Mouse (Mus musculus): ENCODE measurements around the gene Nrbf2. TPM values are rescaled to one million over a fixed set of nuclear protein-coding genes. Genes with fewer than 3 reads are reported as not detected.

Nrbf2 gene
- polyA plus RNA-seq, 1 experiment, result 3.0 TPM

DNA sequence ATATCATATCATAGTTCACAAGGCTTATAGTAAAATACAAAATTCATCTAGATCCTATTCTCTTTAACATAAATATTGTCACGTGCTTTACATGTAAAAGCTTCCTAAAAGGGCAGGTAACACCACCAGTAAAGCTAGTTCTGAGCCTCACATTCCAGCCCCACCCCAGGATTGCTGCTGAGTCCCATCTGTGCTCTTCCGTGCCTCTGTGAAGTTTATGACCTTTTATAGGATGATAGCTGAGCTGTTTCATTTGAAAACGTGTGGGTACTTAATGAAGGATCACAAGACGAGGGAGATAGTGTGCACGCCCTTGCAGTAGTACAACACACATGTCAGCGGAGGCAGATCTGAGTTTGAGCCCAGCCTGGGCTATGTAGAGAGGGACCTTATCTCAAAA is 54.7 kb downstream of the Nrbf2 start:
- Histone ChIP-seq H3K27ac (ENCODE audit: control insufficient read depth, insufficient read depth, low read depth, low read length) (no peak overlapping the region), H3K4me1 (ENCODE audit: control insufficient read depth, insufficient read depth, low read length) (no peaks in the 10 kb centered on the region; the same call in 1 of the 2 replicates), H3K36me3 (ENCODE audit: control insufficient read depth, insufficient read depth, low read length) (peaks cover 5% of the 10 kb centered on the region), H3K4me3 (ENCODE audit: control insufficient read depth, low read depth, low read length) (no peak overlapping the region), H3K27me3 (ENCODE audit: control insufficient read depth, insufficient read depth, low read length) (no peaks in the 10 kb centered on the region)
- no peak for TF ChIP-seq POLR2A (IDR thresholded peaks at IDR 0.05; ENCODE audit: control insufficient read depth, low read depth, low read length)
- TF ChIP-seq CTCF (IDR thresholded peaks at IDR 0.05; ENCODE audit: control insufficient read depth, insufficient read depth, insufficient replicate concordance, low read depth, low read length), result no peak

DNA sequence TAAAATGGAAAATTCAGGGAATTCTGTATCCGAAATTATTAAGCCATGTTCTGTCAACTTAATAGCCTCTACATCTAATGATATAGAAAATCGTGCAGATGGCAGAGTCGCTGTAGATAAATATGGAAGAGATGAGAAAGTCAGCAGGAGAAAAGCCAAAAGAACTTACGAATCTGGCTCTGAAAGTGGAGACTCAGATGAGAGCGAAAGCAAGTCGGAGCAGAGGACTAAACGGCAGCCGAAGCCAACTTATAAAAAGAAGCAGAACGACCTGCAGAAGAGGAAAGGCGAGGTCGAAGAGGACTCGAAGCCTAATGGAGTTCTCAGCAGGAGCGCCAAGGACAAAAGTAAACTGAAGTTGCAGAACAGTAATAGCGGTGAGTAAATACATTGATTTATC is 58.6 kb downstream of the Nrbf2 start:
- Histone ChIP-seq H3K4me3 (ENCODE audit: control insufficient read depth, low read depth, low read length) (no peak overlapping the region), H3K36me3 (ENCODE audit: control insufficient read depth, insufficient read depth, low read length) (peaks cover 5% of the 10 kb centered on the region), H3K4me1 (ENCODE audit: control insufficient read depth, insufficient read depth, low read length) (no peaks in the 10 kb centered on the region; the same call in 1 of the 2 replicates), H3K27ac (ENCODE audit: control insufficient read depth, insufficient read depth, low read depth, low read length) (peak overlapping the region; percentile 25; the same call in 1 of the 2 replicates), H3K27me3 (ENCODE audit: control insufficient read depth, insufficient read depth, low read length) (no peaks in the 10 kb centered on the region)
- TF ChIP-seq POLR2A (IDR thresholded peaks at IDR 0.05; ENCODE audit: control insufficient read depth, low read depth, low read length), result no peak
- no peak for TF ChIP-seq CTCF (IDR thresholded peaks at IDR 0.05; ENCODE audit: control insufficient read depth, insufficient read depth, insufficient replicate concordance, low read depth, low read length)

DNA sequence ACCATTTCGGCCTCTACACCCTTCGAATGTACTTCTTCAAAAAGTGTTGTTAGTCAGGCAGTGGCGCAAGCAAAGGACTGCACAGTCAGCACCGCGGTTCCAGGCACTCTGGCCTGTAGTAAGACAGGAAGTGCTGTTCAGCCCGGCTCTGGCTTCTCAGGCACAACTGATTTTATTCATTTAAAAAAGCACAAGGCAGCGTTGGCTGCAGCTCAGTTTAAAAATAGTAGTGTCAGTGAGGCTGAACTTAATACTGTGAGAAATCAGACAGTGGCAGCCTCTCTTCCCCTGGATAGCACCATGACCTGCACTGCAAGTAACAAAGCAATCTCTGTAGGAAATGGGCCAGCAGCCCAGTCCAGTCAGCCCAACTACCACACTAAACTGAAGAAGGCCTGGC is 59.0 kb downstream of the Nrbf2 start:
- Histone ChIP-seq H3K27ac (ENCODE audit: control insufficient read depth, insufficient read depth, low read depth, low read length) (no peak overlapping the region; the same call in 1 of the 2 replicates), H3K27me3 (ENCODE audit: control insufficient read depth, insufficient read depth, low read length) (no peaks in the 10 kb centered on the region), H3K4me1 (ENCODE audit: control insufficient read depth, insufficient read depth, low read length) (no peaks in the 10 kb centered on the region; the same call in 1 of the 2 replicates), H3K36me3 (ENCODE audit: control insufficient read depth, insufficient read depth, low read length) (peaks cover 4% of the 10 kb centered on the region), H3K4me3 (ENCODE audit: control insufficient read depth, low read depth, low read length) (no peak overlapping the region)
- no peak for TF ChIP-seq CTCF (IDR thresholded peaks at IDR 0.05; ENCODE audit: control insufficient read depth, insufficient read depth, insufficient replicate concordance, low read depth, low read length)
- TF ChIP-seq POLR2A (IDR thresholded peaks at IDR 0.05; ENCODE audit: control insufficient read depth, low read depth, low read length), result no peak

DNA sequence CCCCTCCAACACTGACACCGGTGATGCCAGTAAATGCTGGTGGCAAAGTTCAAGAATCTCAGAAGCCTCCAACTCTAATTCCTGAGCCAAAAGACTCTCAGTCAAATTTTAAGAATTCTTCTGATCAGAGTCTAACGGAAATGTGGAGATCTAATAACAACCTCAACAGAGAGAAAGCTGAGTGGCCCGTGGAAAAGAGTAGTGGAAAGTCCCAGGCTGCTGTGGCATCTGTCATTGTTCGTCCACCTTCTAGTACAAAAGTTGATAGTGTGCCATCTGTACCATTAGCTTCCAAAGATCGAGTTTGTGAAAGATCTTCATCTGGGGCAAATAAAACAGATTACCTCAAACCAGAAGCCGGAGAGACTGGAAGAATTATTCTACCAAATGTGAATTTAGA is 59.6 kb downstream of the Nrbf2 start:
- Histone ChIP-seq H3K4me1 (ENCODE audit: control insufficient read depth, insufficient read depth, low read length) (no peaks in the 10 kb centered on the region; the same call in 1 of the 2 replicates), H3K4me3 (ENCODE audit: control insufficient read depth, low read depth, low read length) (no peak overlapping the region), H3K27me3 (ENCODE audit: control insufficient read depth, insufficient read depth, low read length) (no peaks in the 10 kb centered on the region), H3K36me3 (ENCODE audit: control insufficient read depth, insufficient read depth, low read length) (peaks cover 4% of the 10 kb centered on the region), H3K27ac (ENCODE audit: control insufficient read depth, insufficient read depth, low read depth, low read length) (no peak overlapping the region)
- TF ChIP-seq POLR2A (IDR thresholded peaks at IDR 0.05; ENCODE audit: control insufficient read depth, low read depth, low read length), result no peak
- no peak for TF ChIP-seq CTCF (IDR thresholded peaks at IDR 0.05; ENCODE audit: control insufficient read depth, insufficient read depth, insufficient replicate concordance, low read depth, low read length)

DNA sequence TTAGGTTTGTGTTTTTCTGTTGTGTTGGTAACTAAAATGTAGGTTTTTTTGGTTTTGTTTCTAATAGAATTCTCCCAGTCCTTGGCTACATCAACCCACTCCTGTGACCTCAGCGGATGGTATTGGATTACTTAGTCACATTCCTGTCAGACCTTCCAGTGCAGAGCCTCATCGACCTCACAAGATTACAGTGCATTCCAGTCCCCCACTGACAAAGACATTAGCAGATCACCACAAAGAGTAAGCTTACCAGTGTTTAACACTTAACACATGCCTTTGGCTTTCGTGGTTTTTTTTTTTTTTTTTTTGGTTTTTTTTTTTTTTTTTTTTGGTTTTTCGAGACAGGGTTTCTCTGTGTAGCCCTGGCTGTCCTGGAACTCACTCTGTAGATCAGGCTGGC is 61.2 kb downstream of the Nrbf2 start:
- Histone ChIP-seq H3K27ac (ENCODE audit: control insufficient read depth, insufficient read depth, low read depth, low read length) (no peak overlapping the region), H3K36me3 (ENCODE audit: control insufficient read depth, insufficient read depth, low read length) (peaks cover 6% of the 10 kb centered on the region), H3K4me1 (ENCODE audit: control insufficient read depth, insufficient read depth, low read length) (no peaks in the 10 kb centered on the region; the same call in 1 of the 2 replicates), H3K4me3 (ENCODE audit: control insufficient read depth, low read depth, low read length) (no peak overlapping the region), H3K27me3 (ENCODE audit: control insufficient read depth, insufficient read depth, low read length) (no peaks in the 10 kb centered on the region)
- TF ChIP-seq CTCF (IDR thresholded peaks at IDR 0.05; ENCODE audit: control insufficient read depth, insufficient read depth, insufficient replicate concordance, low read depth, low read length), result no peak
- no peak for TF ChIP-seq POLR2A (IDR thresholded peaks at IDR 0.05; ENCODE audit: control insufficient read depth, low read depth, low read length)

DNA sequence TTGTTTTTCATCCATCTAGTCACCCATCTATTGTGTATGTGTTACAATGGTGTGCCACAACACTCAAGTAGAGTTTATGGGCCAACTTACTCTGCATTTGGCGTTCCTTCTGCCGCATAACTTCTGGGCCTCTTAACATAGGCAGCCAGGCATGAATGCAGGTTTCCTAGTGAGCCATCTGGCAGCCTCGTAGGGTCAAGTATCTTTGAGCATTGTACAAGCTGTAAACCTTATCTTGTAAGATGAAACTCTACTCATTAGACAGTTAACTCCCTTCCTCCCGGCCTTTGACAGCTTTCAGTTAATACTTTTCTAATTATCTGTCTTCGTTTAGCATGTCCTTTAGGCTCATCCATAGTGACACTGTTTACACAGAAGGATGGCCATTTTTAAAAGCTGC is 63.8 kb downstream of the Nrbf2 start:
- H3K4me3 ChIP-seq (ENCODE audit: control insufficient read depth, low read depth, low read length), result no peak overlapping the region
- no peaks in the 10 kb centered on the region for H3K27me3 ChIP-seq (ENCODE audit: control insufficient read depth, insufficient read depth, low read length)
- H3K4me1 ChIP-seq (ENCODE audit: control insufficient read depth, insufficient read depth, low read length), result no peaks in the 10 kb centered on the region; the same call in 1 of the 2 replicates
- H3K36me3 ChIP-seq (ENCODE audit: control insufficient read depth, insufficient read depth, low read length), result peaks cover 7% of the 10 kb centered on the region
- no peak overlapping the region for H3K27ac ChIP-seq (ENCODE audit: control insufficient read depth, insufficient read depth, low read depth, low read length)
- TF ChIP-seq CTCF (IDR thresholded peaks at IDR 0.05; ENCODE audit: control insufficient read depth, insufficient read depth, insufficient replicate concordance, low read depth, low read length) (no peak), POLR2A (IDR thresholded peaks at IDR 0.05; ENCODE audit: control insufficient read depth, low read depth, low read length) (no peak)

DNA sequence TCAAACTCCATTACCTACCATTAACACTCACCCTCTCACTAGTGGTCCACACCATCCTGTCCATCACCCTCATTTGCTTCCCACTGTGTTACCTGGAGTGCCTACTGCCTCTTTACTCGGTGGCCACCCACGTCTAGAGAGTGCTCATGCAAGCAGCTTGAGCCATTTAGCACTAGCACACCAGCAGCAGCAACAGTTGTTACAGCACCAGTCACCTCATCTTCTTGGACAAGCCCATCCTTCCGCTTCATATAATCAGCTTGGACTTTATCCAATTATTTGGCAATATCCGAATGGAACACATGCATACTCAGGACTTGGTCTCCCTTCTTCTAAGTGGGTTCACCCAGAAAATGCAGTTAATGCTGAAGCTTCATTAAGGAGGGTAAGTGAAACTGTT is 64.9 kb downstream of the Nrbf2 start:
- H3K4me1 ChIP-seq (ENCODE audit: control insufficient read depth, insufficient read depth, low read length), result no peaks in the 10 kb centered on the region
- TF ChIP-seq POLR2A (IDR thresholded peaks at IDR 0.05; ENCODE audit: control insufficient read depth, low read depth, low read length), result no peak
- H3K36me3 ChIP-seq (ENCODE audit: control insufficient read depth, insufficient read depth, low read length), result peaks cover 6% of the 10 kb centered on the region

More for the DNA sequence above, 64.9 kb downstream of the Nrbf2 start:
- H3K27me3 ChIP-seq (ENCODE audit: control insufficient read depth, insufficient read depth, low read length), result no peaks in the 10 kb centered on the region
- H3K4me3 ChIP-seq (ENCODE audit: control insufficient read depth, low read depth, low read length), result no peak overlapping the region
- H3K27ac ChIP-seq (ENCODE audit: control insufficient read depth, insufficient read depth, low read depth, low read length), result no peak overlapping the region
